Mouse (Mus musculus) CD4-positive naive resting alpha-beta T cell, adult 76 days (primary cell): ENCODE data around the gene Psg29. TPM values are rescaled to one million over a fixed set of nuclear protein-coding genes. Genes with fewer than 3 reads are reported as not detected.

Experiments used
- total RNA-seq: library from RNA; stranded (reverse); gene quantifications from one replicate; pipeline ENCODE4 v1.2.4, GENCODE M21; 2023

Psg29 gene
- not detected for total RNA-seq

DNA sequence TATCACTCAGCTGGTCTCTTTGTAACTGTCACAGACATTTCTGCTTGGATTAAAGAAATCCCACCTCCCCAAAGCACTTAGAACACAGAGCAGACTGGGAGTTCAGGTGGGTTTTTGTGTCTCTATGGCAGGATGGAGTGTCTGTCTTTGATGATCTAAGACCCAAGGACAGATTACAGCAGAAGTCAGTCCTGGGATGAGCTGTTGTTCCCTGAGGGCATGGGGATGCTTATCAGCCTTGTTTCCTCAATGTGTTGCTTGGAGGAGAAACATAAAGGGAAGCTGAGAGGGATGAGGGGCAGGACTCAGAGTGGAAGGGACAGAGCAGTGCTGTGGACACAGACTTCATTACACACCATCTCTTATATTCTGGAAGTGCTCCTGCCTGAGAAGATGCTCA, at the start of gene Psg29:
Psg29 (plus strand) TSS at position 301 of the 400 bp plus-strand sequence.

Other genes with a start within 250 kb of the Psg29 start
- not detected for gene Pnmal1, start 243.8 kb upstream of the Psg29 start, total RNA-seq
- 3.0 TPM for gene Gm42372, start 220.4 kb upstream of the Psg29 start, total RNA-seq
- 0.15 TPM for gene Ccdc8, start 210.8 kb upstream of the Psg29 start, total RNA-seq
- 91.5 TPM for gene Ppp5c, start 175.6 kb upstream of the Psg29 start, total RNA-seq
- 4.0 TPM for gene Hif3a, start 141.1 kb upstream of the Psg29 start, total RNA-seq
- gene Psg16, start 129.4 kb upstream of the Psg29 start, total RNA-seq, result 0.21 TPM
- not detected for gene Ceacam3, start 53.2 kb upstream of the Psg29 start, total RNA-seq